Mouse (Mus musculus) testis, adult 2 months (tissue): ENCODE results near the gene Dgkg.

Experiments
- CTCF ChIP-seq: fragments of 200-500 bp; IDR thresholded peaks from 2 replicates; pipeline ENCODE4 v1.5.1; 2012; ENCODE audit warnings: low read depth, mild to moderate bottlenecking, inconsistent platforms, low read length, moderate library complexity; ENCODE audit not compliant: control insufficient read depth, insufficient read depth, insufficient replicate concordance
- POLR2A ChIP-seq: fragments of 200-500 bp; IDR thresholded peaks from 2 replicates; pipeline ENCODE4 v1.6.1; 2012; ENCODE audit warnings: low read depth, mild to moderate bottlenecking, inconsistent platforms, low read length, moderate library complexity; ENCODE audit not compliant: control insufficient read depth

DNA sequence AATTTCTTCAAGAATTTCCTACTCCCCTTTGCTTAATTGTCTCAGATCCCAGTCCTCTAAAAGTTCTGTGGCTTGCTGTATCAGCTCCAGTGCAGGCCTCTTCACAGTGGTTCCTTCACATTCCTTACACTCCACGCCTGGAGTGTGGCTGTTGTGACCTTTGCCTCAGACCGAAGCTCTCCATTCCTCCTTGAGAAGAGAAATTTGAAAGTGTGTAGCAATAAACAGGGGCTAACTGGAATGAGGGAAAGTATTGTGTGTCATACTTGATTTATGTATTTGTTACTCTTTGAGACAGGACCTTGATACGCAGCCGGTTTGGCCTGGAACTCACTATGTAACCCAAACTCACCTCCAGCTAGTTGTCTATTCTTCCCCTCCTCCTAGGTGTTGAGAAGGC is 215.7 kb downstream of the Dgkg start:
- TF ChIP-seq POLR2A (no peak), CTCF (no peak)
